Mouse (Mus musculus): ENCODE measurements around the gene Cdh5.

DNA sequence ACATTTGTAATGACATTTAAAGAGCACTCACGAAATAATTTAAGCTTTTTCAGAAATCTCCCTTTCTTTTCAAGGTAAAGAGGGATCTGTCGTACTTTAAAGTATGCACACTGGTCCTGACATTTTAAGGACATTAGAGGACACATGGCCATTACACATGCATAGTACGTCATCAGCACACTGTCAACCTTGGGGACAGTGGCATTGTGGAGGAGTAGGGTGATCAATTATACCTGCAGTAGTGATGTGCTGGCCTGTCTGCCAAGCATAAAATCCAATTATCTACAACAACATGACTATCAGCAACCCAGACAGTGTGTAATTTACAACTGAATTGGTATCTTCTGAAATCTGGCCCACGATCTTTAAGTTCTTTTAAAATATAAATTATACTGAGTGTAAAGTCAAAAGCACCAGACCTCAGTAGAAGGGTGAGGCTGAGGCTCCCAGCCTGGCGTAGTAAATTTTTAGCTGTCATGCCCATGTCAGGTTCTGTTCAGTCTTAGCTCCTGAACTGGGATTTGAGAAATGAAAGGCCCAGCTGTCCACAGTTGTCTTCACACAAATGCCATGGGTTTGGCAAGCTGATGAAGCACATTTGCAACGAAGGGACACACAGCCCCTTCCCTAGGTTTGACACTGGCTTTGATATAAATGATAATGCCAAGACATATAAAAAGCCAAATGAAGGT is 89.5 kb downstream of the Cdh5 start:
- TF ChIP-seq GATA1 (IDR thresholded peaks at IDR 0.05; ENCODE audit: low read length) (no peak), TAL1 (IDR thresholded peaks at IDR 0.05; ENCODE audit: low read length) (no peak)
